Mouse (Mus musculus) lung, adult 2 months (tissue): ENCODE results near the gene Wrap73.

Source experiments
- CTCF ChIP-seq: fragments of 200-500 bp; IDR thresholded peaks from 2 replicates; pipeline ENCODE4 v1.5.1; 2011; ENCODE audit warnings: mild to moderate bottlenecking, low read length, control low read depth; ENCODE audit not compliant: insufficient read depth
- POLR2A ChIP-seq: fragments of 200-500 bp; IDR thresholded peaks from 2 replicates; pipeline ENCODE4 v1.6.1; 2011; ENCODE audit warnings: low read depth, mild to moderate bottlenecking, control low read depth, low read length, borderline replicate concordance; ENCODE audit errors: extremely low read depth

- no peak for TF ChIP-seq POLR2A
- no peak for TF ChIP-seq CTCF
Observed at GRCm38 (mm10) chr4:154119208-154119607, 23.0 kb upstream of the Wrap73 start.
